ENCODE assay signal across 8 mouse cellular contexts in the genomic region with DNA sequence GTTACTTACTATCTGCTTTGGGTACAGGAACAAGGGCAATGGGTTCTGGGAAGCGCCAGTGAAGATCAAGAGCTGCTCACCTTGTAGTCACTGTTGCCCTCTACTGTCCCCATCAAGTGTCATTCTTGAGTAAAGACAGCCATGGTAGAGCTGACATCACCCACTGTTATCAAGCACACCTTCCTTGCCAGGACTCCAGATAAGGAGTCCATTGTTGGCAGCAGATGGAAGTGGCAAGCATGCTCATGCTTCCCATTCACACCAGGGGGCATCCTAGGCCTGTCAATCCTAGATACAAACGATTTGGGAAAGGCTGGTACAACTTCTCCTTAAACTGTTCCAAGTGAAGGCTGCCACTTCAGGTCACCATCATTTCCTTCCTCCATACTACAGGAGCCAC. TPM values are rescaled to one million over a fixed set of nuclear protein-coding genes. Genes with fewer than 3 reads are reported as not detected.
DNase-seq lines count a peak whose midpoint lies in the region; ATAC-seq and TF ChIP-seq lines count a peak whose summit lies in the region.

No protein-coding gene starts in this region.

- peaks cover 7% of the 10 kb centered on the region; the same call in 1 of the 2 replicates for H3K9me3 ChIP-seq in intestine, embryonic 16.5 days (ENCODE audit: control insufficient read depth, low read length)

- peak; percentile 13; the same call in 1 of the 2 replicates for TF ChIP-seq CTCF in spleen, adult 2 months (IDR thresholded peaks at IDR 0.05; ENCODE audit: extremely low read depth, insufficient read depth, insufficient read length, insufficient replicate concordance)

- no peak overlapping the region for H3K27ac ChIP-seq in spleen, adult 2 months (ENCODE audit: insufficient read depth, low read length)
- no peak overlapping the region for H3K27ac ChIP-seq in intestine, embryonic 16.5 days (ENCODE audit: low read length)

- no peak for ATAC-seq in CD4-positive, CD25-positive, alpha-beta regulatory T cell, adult 4 months
- peak; percentile 69 for ATAC-seq in intestine, embryonic 16.5 days
- peak; percentile 98 for ATAC-seq in megakaryocyte progenitor cell, adult 5-6 weeks (replicated peaks; ENCODE audit: poor library complexity)

- no peak for TF ChIP-seq POLR2A in spleen, adult 2 months (IDR thresholded peaks at IDR 0.05; ENCODE audit: low read depth, low read length)

- WGBS in spleen, adult 2 months = 45% methylated on average over 2 of the region's 2 CpGs
- WGBS in intestine, embryonic 16.5 days = 75% methylated on average over 2 of the region's 2 CpGs

- H3K36me3 ChIP-seq in spleen, adult 2 months (ENCODE audit: control insufficient read depth, insufficient read depth, low read length) = peaks cover 26% of the 10 kb centered on the region
- H3K36me3 ChIP-seq in intestine, embryonic 16.5 days (ENCODE audit: control insufficient read depth, insufficient read depth, low read length) = peaks cover 11% of the 10 kb centered on the region

- H3K4me3 ChIP-seq in spleen, adult 2 months (ENCODE audit: extremely low read depth, insufficient read depth, insufficient read length) = no peak overlapping the region
- no peak overlapping the region for H3K4me3 ChIP-seq in intestine, embryonic 16.5 days (ENCODE audit: low read length)

- no peak overlapping the region for H3K4me2 ChIP-seq in intestine, embryonic 16.5 days (ENCODE audit: low read depth, low read length)

- H3K9ac ChIP-seq in intestine, embryonic 16.5 days (ENCODE audit: low read depth, low read length) = no peak overlapping the region

- H3K27me3 ChIP-seq in spleen, adult 2 months (ENCODE audit: control insufficient read depth, insufficient read depth, low read length) = no peaks in the 10 kb centered on the region
- no peaks in the 10 kb centered on the region for H3K27me3 ChIP-seq in intestine, embryonic 16.5 days (replicated peaks; ENCODE audit: control insufficient read depth, insufficient read depth, low read length)

- DNase-seq in CD4-positive, CD25-positive, alpha-beta regulatory T cell, adult 2 months (ENCODE audit: low read depth, low spot score) = peak; percentile 45
- no peak for DNase-seq in spleen, adult 2 months (ENCODE audit: low read depth in 1 of 2, low spot score in 2 of 2)
- DNase-seq in spleen, postnatal 4 days (ENCODE audit: low spot score in 2 of 2) = no peak
- DNase-seq in spleen, postnatal 14 days (ENCODE audit: low spot score in 2 of 2) = no peak
- no peak for DNase-seq in frontal cortex, postnatal 25 days (ENCODE audit: low spot score in 2 of 2)

- H3K4me1 ChIP-seq in spleen, adult 2 months (ENCODE audit: control insufficient read depth, insufficient read depth, insufficient read length) = no peaks in the 10 kb centered on the region
- H3K4me1 ChIP-seq in intestine, embryonic 16.5 days (ENCODE audit: control insufficient read depth, insufficient read depth, low read length) = no peaks in the 10 kb centered on the region

RNA-seq across cellular contexts. Expression of a gene that starts 14.3 kb away (rescaled TPM):
- polyA plus RNA-seq in CD4-positive, CD25-positive, alpha-beta regulatory T cell, adult 4 months (2017; shearing (Covaris generic)) = 100 to 1,000 TPM; 257 to 400 TPM
- 225 and 270 TPM in 2 replicates for polyA plus RNA-seq in spleen, adult 2 months (2012; rRNA removed)
- 193 and 220 TPM in 2 replicates for polyA plus RNA-seq in intestine, embryonic 16.5 days (2015; fragmentation: Nextera tagmentation; extraction: Ambion mirVana)
- total RNA-seq in megakaryocyte progenitor cell, adult 5-6 weeks (2015) = 75.7 and 89.0 TPM in 2 replicates
- total RNA-seq in megakaryocyte progenitor cell, adult 5-6 weeks (2017) = 24.4 and 30.6 TPM in 2 replicates

RNA-seq across cellular contexts. Expression of a gene that starts 27.5 kb away (rescaled TPM):
- polyA plus RNA-seq in CD4-positive, CD25-positive, alpha-beta regulatory T cell, adult 4 months (2017; shearing (Covaris generic)) = 10 to 100 TPM; 23.1 to 24.4 TPM
- 194 and 290 TPM in 2 replicates for polyA plus RNA-seq in spleen, adult 2 months (2012; rRNA removed)
- polyA plus RNA-seq in intestine, embryonic 16.5 days (2015; fragmentation: Nextera tagmentation; extraction: Ambion mirVana) = 50.4 and 54.7 TPM in 2 replicates
- total RNA-seq in megakaryocyte progenitor cell, adult 5-6 weeks (2015) = 36.3 and 38.8 TPM in 2 replicates
- 22.8 and 31.4 TPM in 2 replicates for total RNA-seq in megakaryocyte progenitor cell, adult 5-6 weeks (2017)

RNA-seq across cellular contexts. Expression of a gene that starts 35.6 kb away (rescaled TPM):
- 1 to 10 TPM; 4.4 to 6.1 TPM for polyA plus RNA-seq in CD4-positive, CD25-positive, alpha-beta regulatory T cell, adult 4 months (2017; shearing (Covaris generic))
- 15.6 and 21.5 TPM in 2 replicates for polyA plus RNA-seq in spleen, adult 2 months (2012; rRNA removed)
- 22.4 and 24.5 TPM in 2 replicates for polyA plus RNA-seq in intestine, embryonic 16.5 days (2015; fragmentation: Nextera tagmentation; extraction: Ambion mirVana)
- total RNA-seq in megakaryocyte progenitor cell, adult 5-6 weeks (2015) = 7.3 and 9.2 TPM in 2 replicates
- total RNA-seq in megakaryocyte progenitor cell, adult 5-6 weeks (2017) = 8.4 and 9.7 TPM in 2 replicates

RNA-seq across cellular contexts. Expression of a gene that starts 59.4 kb away (rescaled TPM):
- polyA plus RNA-seq in CD4-positive, CD25-positive, alpha-beta regulatory T cell, adult 4 months (2017; shearing (Covaris generic)) = 100 to 1,000 TPM; 297 to 326 TPM
- polyA plus RNA-seq in spleen, adult 2 months (2012; rRNA removed) = 87.3 and 103 TPM in 2 replicates
- 271 and 290 TPM in 2 replicates for polyA plus RNA-seq in intestine, embryonic 16.5 days (2015; fragmentation: Nextera tagmentation; extraction: Ambion mirVana)
- total RNA-seq in megakaryocyte progenitor cell, adult 5-6 weeks (2015) = 496 and 582 TPM in 2 replicates
- total RNA-seq in megakaryocyte progenitor cell, adult 5-6 weeks (2017) = 298 and 344 TPM in 2 replicates
